Mouse (Mus musculus): ENCODE measurements around the gene Panx2.

Gene Panx2

GRCm38 (mm10) chr15:89122649-89123366, 63.3 kb downstream of the Panx2 start, which contains the start of gene Tubgcp6:
Tubgcp6 (minus strand) TSS chr15:89123112.
- peak; percentile 96 to 98 for DNase-seq (ENCODE audit: low spot score in 2 of 2)
